In genomic region chr13:27523156-27523555, GRCm38 (mm10) we compare ENCODE assay signal across 25 mouse cellular contexts. TPM values are rescaled to one million over a fixed set of nuclear protein-coding genes. Genes with fewer than 3 reads are reported as not detected.
"Had no signal": no experiment of that assay in that cellular context is flagged by ENCODE, and none has a peak within 500 bp of the region (broad histone marks: within the 10 kb centered on the region; RNA-seq: fewer than 3 reads in every experiment).

No protein-coding gene starts in this region.

- H3K4me2 ChIP-seq: neural tube, embryonic 13.5 days; neural tube, embryonic 15.5 days; stomach, embryonic 15.5 days had no signal

- H3K36me3 ChIP-seq: neural tube, embryonic 13.5 days; neural tube, embryonic 15.5 days; stomach, embryonic 15.5 days had no signal

- H3K9me3 ChIP-seq: neural tube, embryonic 13.5 days; neural tube, embryonic 15.5 days; stomach, embryonic 15.5 days had no signal

- DNase-seq: retina, postnatal 1 day; right cerebral cortex, adult 18-20 months; right cerebral cortex, postnatal 14 days; right cerebral cortex, postnatal 25 days; right cerebral cortex, postnatal 4 days; spleen, adult 18-20 months; thymus, adult 18-20 months; thymus, adult 2 months; thymus, postnatal 14 days; thymus, postnatal 25 days; thymus, postnatal 36 days; thymus, postnatal 4 days had no signal

- H3K27me3 ChIP-seq: neural tube, embryonic 13.5 days; neural tube, embryonic 15.5 days; stomach, embryonic 15.5 days had no signal

- H3K9ac ChIP-seq: neural tube, embryonic 13.5 days; neural tube, embryonic 15.5 days; stomach, embryonic 15.5 days had no signal

- H3K4me3 ChIP-seq: neural tube, embryonic 13.5 days; neural tube, embryonic 15.5 days; stomach, embryonic 15.5 days had no signal

- H3K4me1 ChIP-seq: neural tube, embryonic 13.5 days; neural tube, embryonic 15.5 days; stomach, embryonic 15.5 days had no signal

- H3K27ac ChIP-seq: neural tube, embryonic 13.5 days; neural tube, embryonic 15.5 days; stomach, embryonic 15.5 days; stomach, postnatal 0 days had no signal

RNA-seq across cellular contexts. Expression of gene Prl8a8, which starts 10.1 kb away (rescaled TPM):
- total RNA-seq: neutrophil, adult 5-6 weeks had no signal
- polyA plus RNA-seq: neural tube, embryonic 13.5 days; neural tube, embryonic 14.5 days; neural tube, embryonic 15.5 days; small intestine, adult 2 months; spleen, adult 2 months; stomach, embryonic 14.5 days; stomach, embryonic 15.5 days; stomach, embryonic 16.5 days; stomach, postnatal 0 days; testis, adult 2 months; thymus, adult 2 months; thymus, postnatal 0 days; urinary bladder, adult 2 months had no signal

RNA-seq across cellular contexts. Expression of gene Prl8a9, which starts 41.2 kb away (rescaled TPM):
- total RNA-seq: neutrophil, adult 5-6 weeks had no signal
- polyA plus RNA-seq: neural tube, embryonic 13.5 days; neural tube, embryonic 14.5 days; neural tube, embryonic 15.5 days; small intestine, adult 2 months; spleen, adult 2 months; stomach, embryonic 14.5 days; stomach, embryonic 15.5 days; stomach, embryonic 16.5 days; stomach, postnatal 0 days; testis, adult 2 months; thymus, adult 2 months; thymus, postnatal 0 days had no signal

RNA-seq across cellular contexts. Expression of gene Prl8a1, which starts 58.8 kb away (rescaled TPM):
- total RNA-seq: neutrophil, adult 5-6 weeks had no signal
- polyA plus RNA-seq: neural tube, embryonic 13.5 days; neural tube, embryonic 14.5 days; neural tube, embryonic 15.5 days; small intestine, adult 2 months; spleen, adult 2 months; stomach, embryonic 14.5 days; stomach, embryonic 15.5 days; stomach, embryonic 16.5 days; stomach, postnatal 0 days; testis, adult 2 months; thymus, adult 2 months; thymus, postnatal 0 days; urinary bladder, adult 2 months had no signal
